Mouse (Mus musculus): Measurements from ENCODE around the gene Arfgef2. TPM values are rescaled to one million over a fixed set of nuclear protein-coding genes. Genes with fewer than 3 reads are reported as not detected.

The Arfgef2 gene
- polyA plus RNA-seq, 1 experiment from 2014 or later, result 4.2 TPM

DNA sequence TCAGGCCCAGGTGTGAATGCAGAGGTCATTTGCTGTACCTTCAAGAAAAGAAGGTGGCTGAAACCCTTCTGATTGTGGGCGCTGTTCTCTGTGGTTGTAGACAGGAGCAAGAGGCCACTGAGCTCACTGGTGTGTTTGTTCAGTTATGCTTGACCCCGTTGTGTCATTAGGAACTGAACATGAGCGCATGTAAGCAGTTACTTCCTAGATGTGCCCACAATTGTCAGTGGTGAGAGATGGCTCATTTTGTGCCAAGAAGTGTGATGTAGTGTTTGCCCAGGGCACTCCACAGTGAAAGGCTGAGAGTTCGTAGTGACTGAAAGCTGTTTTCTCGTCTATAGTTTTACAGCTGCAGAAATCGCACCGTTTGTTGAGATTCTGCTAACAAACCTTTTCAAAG, 130.2 kb downstream of the Arfgef2 start:
- Histone ChIP-seq H3K4me3 (ENCODE audit: low read length) (no peak overlapping the region), H3K4me2 (ENCODE audit: low read length) (no peak overlapping the region), H3K9me3 (ENCODE audit: control insufficient read depth, low read length) (no peaks in the 10 kb centered on the region), H3K4me1 (ENCODE audit: control insufficient read depth, insufficient read depth, low read depth, low read length) (no peaks in the 10 kb centered on the region), H3K27me3 (replicated peaks; ENCODE audit: control insufficient read depth, insufficient read depth, low read length) (no peaks in the 10 kb centered on the region), H3K27ac (ENCODE audit: low read depth, low read length) (no peak overlapping the region), H3K36me3 (ENCODE audit: control insufficient read depth, insufficient read depth, low read length) (peaks cover 15% of the 10 kb centered on the region), H3K9ac (ENCODE audit: low read depth, low read length) (no peak overlapping the region)
- ATAC-seq, result no peak
- WGBS, result 90% methylated on average over 7 of the region's 7 CpGs

DNA sequence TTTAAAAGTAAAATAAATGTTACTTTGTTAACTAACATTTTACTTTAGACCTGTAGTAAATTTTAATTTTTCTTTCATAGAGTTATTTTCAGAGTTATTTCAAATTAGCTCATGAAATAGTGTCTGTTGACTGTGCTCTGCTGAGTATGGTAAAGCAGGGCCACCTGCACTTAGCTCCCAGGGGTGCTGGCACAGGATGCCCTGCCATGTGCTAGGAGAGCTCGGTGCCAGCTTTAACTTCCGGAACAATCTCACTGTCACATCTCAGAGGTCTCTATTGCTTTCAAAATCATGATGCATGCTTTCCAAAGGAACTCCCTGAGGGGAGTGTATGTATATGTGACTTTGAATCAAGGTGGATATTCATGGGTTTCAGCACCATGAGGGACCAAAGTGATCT, 130.8 kb downstream of the Arfgef2 start:
- peaks cover 18% of the 10 kb centered on the region for H3K36me3 ChIP-seq (ENCODE audit: control insufficient read depth, insufficient read depth, low read length)
- H3K4me2 ChIP-seq (ENCODE audit: low read length), result no peak overlapping the region
- no peak overlapping the region for H3K27ac ChIP-seq (ENCODE audit: low read depth, low read length)
- no peaks in the 10 kb centered on the region for H3K9me3 ChIP-seq (ENCODE audit: control insufficient read depth, low read length)
- ATAC-seq, result no peak
- H3K4me3 ChIP-seq (ENCODE audit: low read length), result no peak overlapping the region
- no peaks in the 10 kb centered on the region for H3K4me1 ChIP-seq (ENCODE audit: control insufficient read depth, insufficient read depth, low read depth, low read length)
- WGBS, result 74% methylated on average over 2 of the region's 2 CpGs
- no peaks in the 10 kb centered on the region for H3K27me3 ChIP-seq (replicated peaks; ENCODE audit: control insufficient read depth, insufficient read depth, low read length)
- no peak overlapping the region for H3K9ac ChIP-seq (ENCODE audit: low read depth, low read length)

DNA sequence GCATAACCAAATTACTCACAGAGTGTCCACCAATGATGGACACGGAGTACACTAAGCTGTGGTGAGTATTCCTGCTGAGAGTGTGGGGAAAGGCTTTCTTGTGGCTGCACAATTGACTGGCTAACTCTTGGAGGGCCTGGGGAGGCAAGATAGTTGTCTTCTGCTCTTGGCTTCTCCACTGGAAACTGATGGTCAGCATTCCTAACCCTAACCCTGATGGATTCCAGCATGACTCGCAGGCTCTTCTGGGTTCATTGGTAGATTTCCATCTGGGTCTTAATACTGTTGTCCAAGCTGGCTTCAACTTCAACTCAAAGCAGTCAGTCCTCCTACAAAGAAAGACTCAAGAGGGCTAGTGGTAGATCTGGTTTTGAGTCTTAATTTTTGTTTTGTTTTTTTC, 137.8 kb downstream of the Arfgef2 start:
- WGBS, result 87% methylated on average over 2 of the region's 2 CpGs
- Histone ChIP-seq H3K4me3 (ENCODE audit: low read length) (no peak overlapping the region), H3K9ac (ENCODE audit: low read depth, low read length) (no peak overlapping the region), H3K4me1 (ENCODE audit: control insufficient read depth, insufficient read depth, low read depth, low read length) (no peaks in the 10 kb centered on the region), H3K36me3 (ENCODE audit: control insufficient read depth, insufficient read depth, low read length) (peaks cover 38% of the 10 kb centered on the region), H3K9me3 (ENCODE audit: control insufficient read depth, low read length) (no peaks in the 10 kb centered on the region), H3K27me3 (replicated peaks; ENCODE audit: control insufficient read depth, insufficient read depth, low read length) (no peaks in the 10 kb centered on the region), H3K27ac (ENCODE audit: low read depth, low read length) (no peak overlapping the region), H3K4me2 (ENCODE audit: low read length) (no peak overlapping the region)
- no peak for ATAC-seq

DNA sequence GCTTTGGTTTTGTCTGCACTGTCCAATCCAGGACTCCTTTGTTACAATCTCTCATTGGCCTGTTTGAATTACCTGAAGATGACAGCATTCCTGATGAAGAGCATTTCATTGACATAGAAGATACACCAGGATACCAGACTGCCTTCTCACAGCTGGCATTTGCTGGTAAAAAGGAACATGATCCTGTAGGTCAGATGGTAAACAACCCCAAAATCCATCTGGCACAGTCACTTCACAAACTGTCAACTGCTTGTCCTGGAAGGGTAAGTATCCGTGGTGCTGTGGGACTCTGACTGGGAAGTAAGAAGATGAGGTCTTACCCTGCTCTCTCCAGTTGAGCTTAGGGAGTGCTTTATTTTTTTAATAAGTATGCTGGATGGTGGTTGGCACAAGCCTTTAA, 139.0 kb downstream of the Arfgef2 start:
- Histone ChIP-seq H3K27ac (ENCODE audit: low read depth, low read length) (no peak overlapping the region), H3K27me3 (replicated peaks; ENCODE audit: control insufficient read depth, insufficient read depth, low read length) (no peaks in the 10 kb centered on the region), H3K36me3 (ENCODE audit: control insufficient read depth, insufficient read depth, low read length) (peaks cover 50% of the 10 kb centered on the region), H3K9ac (ENCODE audit: low read depth, low read length) (no peak overlapping the region), H3K9me3 (ENCODE audit: control insufficient read depth, low read length) (no peaks in the 10 kb centered on the region), H3K4me1 (ENCODE audit: control insufficient read depth, insufficient read depth, low read depth, low read length) (no peaks in the 10 kb centered on the region), H3K4me2 (ENCODE audit: low read length) (no peak overlapping the region), H3K4me3 (ENCODE audit: low read length) (no peak overlapping the region)
- 70% methylated on average over 1 of the region's 1 CpGs for WGBS
- ATAC-seq, result no peak

DNA sequence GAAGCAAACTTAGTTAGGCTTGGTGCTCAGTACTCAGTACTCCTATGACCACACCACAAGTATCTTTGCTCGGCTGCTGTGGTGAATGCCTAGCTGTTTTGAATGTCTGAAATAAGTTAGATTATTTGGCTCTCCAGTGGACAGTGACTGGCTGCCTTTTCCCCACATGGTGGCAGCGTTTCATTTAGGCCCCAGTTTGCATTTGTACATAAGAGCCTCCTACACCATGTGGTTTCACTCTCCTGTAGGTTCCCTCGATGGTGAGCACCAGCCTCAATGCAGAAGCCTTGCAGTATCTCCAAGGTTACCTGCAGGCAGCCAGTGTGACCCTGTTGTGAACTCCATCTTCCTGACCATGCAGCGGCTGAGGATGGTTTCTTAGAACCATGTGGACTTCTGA, 140.1 kb downstream of the Arfgef2 start:
- Histone ChIP-seq H3K4me3 (ENCODE audit: low read length) (no peak overlapping the region), H3K27ac (ENCODE audit: low read depth, low read length) (no peak overlapping the region), H3K4me2 (ENCODE audit: low read length) (no peak overlapping the region), H3K36me3 (ENCODE audit: control insufficient read depth, insufficient read depth, low read length) (peaks cover 61% of the 10 kb centered on the region), H3K27me3 (replicated peaks; ENCODE audit: control insufficient read depth, insufficient read depth, low read length) (no peaks in the 10 kb centered on the region), H3K4me1 (ENCODE audit: control insufficient read depth, insufficient read depth, low read depth, low read length) (no peaks in the 10 kb centered on the region), H3K9me3 (ENCODE audit: control insufficient read depth, low read length) (no peaks in the 10 kb centered on the region), H3K9ac (ENCODE audit: low read depth, low read length) (no peak overlapping the region)
- WGBS, result 55% methylated on average over 4 of the region's 4 CpGs
- ATAC-seq, result no peak

Other genes starting within 250 kb of the Arfgef2 start
- 27.3 and 32.5 TPM in 2 replicates for gene Prex1, start 91.8 kb upstream of the Arfgef2 start, polyA plus RNA-seq (2015; fragmentation: Nextera tagmentation; extraction: Ambion mirVana)
- 7.3 and 7.8 TPM in 2 replicates for gene Trp53rkb, start 13.1 kb upstream of the Arfgef2 start, polyA plus RNA-seq (2015; fragmentation: Nextera tagmentation; extraction: Ambion mirVana)
- 90.8 and 97.4 TPM in 2 replicates for gene Cse1l, start 100.5 kb downstream of the Arfgef2 start, polyA plus RNA-seq (2015; fragmentation: Nextera tagmentation; extraction: Ambion mirVana)
- 104 and 113 TPM in 2 replicates for gene Stau1, start 190.7 kb downstream of the Arfgef2 start, polyA plus RNA-seq (2015; fragmentation: Nextera tagmentation; extraction: Ambion mirVana)
- gene Ddx27, start 209.6 kb downstream of the Arfgef2 start, polyA plus RNA-seq (2015; fragmentation: Nextera tagmentation; extraction: Ambion mirVana), result 34.9 and 38.1 TPM in 2 replicates

All from hindbrain, embryonic 16.5 days (tissue).